Mouse (Mus musculus): Measurements from ENCODE around the gene Scarb1.
"Not testable (repeated sequence)": the region's sequence is repeated elsewhere in the genome, so short reads cannot be mapped to it uniquely, and the experiment has no call there.

Gene Scarb1

GRCm38 (mm10) chr5:125340547-125341262 is at the start of gene Scarb1:
Scarb1 (minus strand) TSS chr5:125341094.
- in situ Hi-C loops (cut with MboI, MseI): loop anchor here (25.0 kb wide), 1 partner anchor 703 kb away; the partner anchor contains the start of gene Atp6v0a2

GRCm38 (mm10) chr5:125389579-125390441 is 48.9 kb upstream of the Scarb1 start, which contains the start of gene Ubc:
Ubc (minus strand) TSS chr5:125390202.
- in situ Hi-C loops (cut with MboI, MseI): no loop called here

- in situ Hi-C loops (cut with MboI, MseI): no loop called here
Observed at GRCm38 (mm10) chr5:125389131-125389578, 48.3 kb upstream of the Scarb1 start, which contains the start of gene Gm10382. Gm10382 (plus strand) TSS chr5:125389322.

- in situ Hi-C loops (cut with MboI, MseI): no loop called here
Observed at GRCm38 (mm10) chr5:125388358-125389092, 47.6 kb upstream of the Scarb1 start.

- in situ Hi-C loops (cut with MboI, MseI): not testable (repeated sequence)
Observed at GRCm38 (mm10) chr5:125387295-125387694, 46.4 kb upstream of the Scarb1 start.

- in situ Hi-C loops (cut with MboI, MseI): no loop called here
Observed at GRCm38 (mm10) chr5:125385215-125385940, 44.5 kb upstream of the Scarb1 start.

GRCm38 (mm10) chr5:125384512-125385214 is 43.8 kb upstream of the Scarb1 start:
- in situ Hi-C loops (cut with MboI, MseI): no loop called here

GRCm38 (mm10) chr5:125383637-125384420 is 42.9 kb upstream of the Scarb1 start:
- in situ Hi-C loops (cut with MboI, MseI): no loop called here

GRCm38 (mm10) chr5:125382673-125383558 is 42.0 kb upstream of the Scarb1 start:
- in situ Hi-C loops (cut with MboI, MseI): no loop called here

- in situ Hi-C loops (cut with MboI, MseI): no loop called here
Observed at GRCm38 (mm10) chr5:125381954-125382672, 41.2 kb upstream of the Scarb1 start.

- in situ Hi-C loops (cut with MboI, MseI): no loop called here
Observed at GRCm38 (mm10) chr5:125378919-125379318, 38.0 kb upstream of the Scarb1 start.

- in situ Hi-C loops (cut with MboI, MseI): no loop called here
Observed at GRCm38 (mm10) chr5:125377214-125377613, 36.3 kb upstream of the Scarb1 start.

- in situ Hi-C loops (cut with MboI, MseI): no loop called here
Observed at GRCm38 (mm10) chr5:125375871-125376270, 35.0 kb upstream of the Scarb1 start.

- in situ Hi-C loops (cut with MboI, MseI): no loop called here
Observed at GRCm38 (mm10) chr5:125372027-125372426, 31.1 kb upstream of the Scarb1 start.

- in situ Hi-C loops (cut with MboI, MseI): no loop called here
Observed at GRCm38 (mm10) chr5:125370950-125371693, 30.2 kb upstream of the Scarb1 start.

GRCm38 (mm10) chr5:125368568-125368967 is 27.7 kb upstream of the Scarb1 start:
- in situ Hi-C loops (cut with MboI, MseI): no loop called here

GRCm38 (mm10) chr5:125368156-125368555 is 27.3 kb upstream of the Scarb1 start:
- in situ Hi-C loops (cut with MboI, MseI): no loop called here

All from T-helper 2 cell (primary cell).